Mouse (Mus musculus) brain, embryonic 14.5 days (tissue): Measurements from ENCODE around the gene Tk1.
A peak's percentile ranks its signal among the peaks of the same experiment; 100 is the strongest.

Experiments used
- CTCF ChIP-seq: fragments of 200-500 bp; IDR thresholded peaks from 2 replicates; pipeline ENCODE4 v1.5.1; 2012; ENCODE audit warnings: inconsistent platforms, mild to moderate bottlenecking, moderate library complexity, borderline replicate concordance; ENCODE audit not compliant: insufficient read depth, insufficient read length; ENCODE audit errors: extremely low read depth
- POLR2A ChIP-seq: fragments of 200-500 bp; IDR thresholded peaks from 2 replicates; pipeline ENCODE4 v1.6.1; 2012; ENCODE audit warnings: mild to moderate bottlenecking, inconsistent platforms, borderline replicate concordance; ENCODE audit not compliant: poor library complexity, insufficient read depth, insufficient read length, severe bottlenecking; ENCODE audit errors: extremely low read depth

DNA sequence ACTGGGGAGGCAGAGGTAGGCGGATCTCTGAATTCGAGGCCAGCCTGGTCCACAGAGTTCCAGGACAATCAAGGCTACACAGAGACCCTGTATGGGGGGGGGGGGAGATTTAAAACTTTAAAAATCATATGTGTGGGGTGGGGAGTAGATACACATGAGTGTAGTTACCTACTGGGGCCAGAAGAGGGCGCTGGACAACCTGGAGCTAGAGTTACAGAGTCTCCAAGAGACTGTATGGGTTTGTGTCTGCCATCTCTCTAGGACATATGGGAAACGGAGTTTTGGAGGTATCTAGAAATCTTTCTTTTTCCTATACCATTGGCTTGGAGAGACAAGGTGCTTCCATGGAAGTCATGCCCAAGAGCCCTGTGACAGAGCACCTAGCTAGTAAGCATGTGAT, 48.5 kb upstream of the Tk1 start:
- peak; percentile 48; the same call in 1 of the 2 replicates for TF ChIP-seq CTCF
- TF ChIP-seq POLR2A: no peak
